ENCODE assay signal across 8 mouse cellular contexts in the genomic region with DNA sequence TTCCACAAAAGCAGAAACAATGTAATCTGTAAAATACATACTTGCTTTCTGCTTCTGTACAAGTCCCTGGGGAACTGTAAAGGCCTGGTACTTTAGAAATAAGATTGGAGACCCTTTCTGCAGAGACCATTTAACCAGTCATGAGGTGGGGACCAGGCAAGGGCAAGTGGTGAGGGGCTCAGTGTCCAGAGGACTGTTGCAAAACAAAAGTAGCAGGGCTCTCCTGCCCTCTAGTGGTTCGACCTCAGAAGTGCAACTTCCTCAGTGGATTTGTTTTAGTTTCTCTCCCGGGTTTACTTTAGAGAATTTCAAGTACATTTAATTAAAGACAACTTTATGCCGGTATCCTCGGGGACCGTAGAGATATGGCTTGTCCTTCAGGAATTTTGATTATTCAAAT.
DNase-seq lines count a peak whose midpoint lies in the region; ATAC-seq lines count a peak whose summit lies in the region.

No protein-coding gene starts in this region.

- no peak overlapping the region for H3K9ac ChIP-seq in heart, embryonic 12.5 days
- no peak overlapping the region for H3K9ac ChIP-seq in midbrain, embryonic 13.5 days (replicated peaks)

- DNase-seq in heart, adult 18-20 months: peak; percentile 8 to 59
- peak; percentile 48 for DNase-seq in R1 (ENCODE audit: low read depth, low spot score)
- DNase-seq in embryo, embryonic 10 days (ENCODE audit: low spot score): peak; percentile 79
- peak; percentile 41 for DNase-seq in heart, postnatal 36 days
- peak; percentile 6 for DNase-seq in left cerebral cortex, adult 11 months (ENCODE audit: low spot score)
- peak; percentile 29 for DNase-seq in urinary bladder, adult 2 months (ENCODE audit: low spot score)

- H3K4me2 ChIP-seq in heart, embryonic 12.5 days: no peak overlapping the region
- H3K4me2 ChIP-seq in midbrain, embryonic 13.5 days (replicated peaks): no peak overlapping the region

- no peaks in the 10 kb centered on the region for H3K9me3 ChIP-seq in heart, embryonic 12.5 days (replicated peaks)
- no peaks in the 10 kb centered on the region for H3K9me3 ChIP-seq in midbrain, embryonic 13.5 days

- no peaks in the 10 kb centered on the region for H3K36me3 ChIP-seq in heart, embryonic 12.5 days
- H3K36me3 ChIP-seq in midbrain, embryonic 13.5 days: no peaks in the 10 kb centered on the region

- 12% methylated on average over 5 of the region's 5 CpGs for WGBS in heart, embryonic 12.5 days
- WGBS in midbrain, embryonic 13.5 days: 12% methylated on average over 5 of the region's 5 CpGs

- 0 out of 2 replicates have a peak, but pooled peaks cover 6% of the 10 kb centered on the region for H3K4me1 ChIP-seq in heart, embryonic 12.5 days (replicated peaks)
- no peaks in the 10 kb centered on the region for H3K4me1 ChIP-seq in midbrain, embryonic 13.5 days (replicated peaks)

- H3K4me3 ChIP-seq in heart, embryonic 12.5 days: no peak overlapping the region
- no peak overlapping the region for H3K4me3 ChIP-seq in midbrain, embryonic 13.5 days (replicated peaks)

- intact Hi-C loops in heart, postnatal 36 days (cut with DNase I): loop anchor here (1.0 to 5.0 kb wide), 2 partner anchors 74 to 380 kb away; no protein-coding TSS in a partner anchor

- ATAC-seq in heart, embryonic 12.5 days (ENCODE audit: insufficient number of reproducible peaks, low FRiP score): no peak
- peak; percentile 82 for ATAC-seq in midbrain, embryonic 13.5 days

- no peak overlapping the region for H3K27ac ChIP-seq in heart, embryonic 12.5 days (ENCODE audit: poor library complexity, severe bottlenecking)
- H3K27ac ChIP-seq in midbrain, embryonic 13.5 days: no peak overlapping the region

- no peaks in the 10 kb centered on the region for H3K27me3 ChIP-seq in heart, embryonic 12.5 days (replicated peaks)
- no peaks in the 10 kb centered on the region for H3K27me3 ChIP-seq in midbrain, embryonic 13.5 days

Comparison
In these comparisons a context has a peak if more than half of its experiments do, and no peak if none do; other contexts are left out.
1. DNase-seq: peak in every context shown above with its lines; median percentile 79 in embryo, embryonic 10 days; 48 in R1; 41 in heart, postnatal 36 days; 34 in heart, adult 18-20 months; 29 in urinary bladder, adult 2 months; 6 in left cerebral cortex, adult 11 months.